Mouse (Mus musculus): ENCODE measurements around the gene Ppp6c. TPM values are rescaled to one million over a fixed set of nuclear protein-coding genes. Genes with fewer than 3 reads are reported as not detected.

Ppp6c gene
- polyA plus RNA-seq, 1 experiment: 81.1 TPM

GRCm38 (mm10) chr2:39157916-39158315, 68.3 kb downstream of the Ppp6c start:
- Histone ChIP-seq H3K9ac (ENCODE audit: low read depth, poor library complexity, severe bottlenecking) (no peak overlapping the region), H3K27ac (ENCODE audit: insufficient read depth, low read length) (no peak overlapping the region), H3K9me3 (replicated peaks; ENCODE audit: control insufficient read depth, insufficient read depth, low read length, poor library complexity, severe bottlenecking) (no peaks in the 10 kb centered on the region), H3K4me3 (ENCODE audit: low read depth, low read length) (no peak overlapping the region), H3K4me1 (ENCODE audit: control insufficient read depth, insufficient read depth, low read length) (peaks cover 1% of the 10 kb centered on the region), H3K36me3 (ENCODE audit: control insufficient read depth, insufficient read depth, low read length, poor library complexity, severe bottlenecking) (0 out of 2 replicates have a peak, but pooled peaks cover 3% of the 10 kb centered on the region), H3K27me3 (ENCODE audit: control insufficient read depth, insufficient read depth, low read length, poor library complexity, severe bottlenecking) (no peaks in the 10 kb centered on the region)
- TF ChIP-seq POLR2A (IDR thresholded peaks at IDR 0.05; ENCODE audit: insufficient read depth, low read length) (no peak), CTCF (IDR thresholded peaks at IDR 0.05; ENCODE audit: low read depth, low read length) (no peak), EP300 (IDR thresholded peaks at IDR 0.05; ENCODE audit: insufficient read depth, low read depth, low read length) (no peak)

GRCm38 (mm10) chr2:39156821-39157220, 69.4 kb downstream of the Ppp6c start:
- no peak for TF ChIP-seq POLR2A (IDR thresholded peaks at IDR 0.05; ENCODE audit: insufficient read depth, low read length)
- TF ChIP-seq EP300 (IDR thresholded peaks at IDR 0.05; ENCODE audit: insufficient read depth, low read depth, low read length): no peak
- no peak for TF ChIP-seq CTCF (IDR thresholded peaks at IDR 0.05; ENCODE audit: low read depth, low read length)

GRCm38 (mm10) chr2:39150943-39151342, 75.3 kb downstream of the Ppp6c start:
- H3K27me3 ChIP-seq (ENCODE audit: control insufficient read depth, insufficient read depth, low read length, poor library complexity, severe bottlenecking): no peaks in the 10 kb centered on the region
- no peak for TF ChIP-seq POLR2A (IDR thresholded peaks at IDR 0.05; ENCODE audit: insufficient read depth, low read length)
- no peak for TF ChIP-seq EP300 (IDR thresholded peaks at IDR 0.05; ENCODE audit: insufficient read depth, low read depth, low read length)
- TF ChIP-seq CTCF (IDR thresholded peaks at IDR 0.05; ENCODE audit: low read depth, low read length): no peak
- H3K36me3 ChIP-seq (ENCODE audit: control insufficient read depth, insufficient read depth, low read length, poor library complexity, severe bottlenecking): no peaks in the 10 kb centered on the region
- no peak overlapping the region for H3K27ac ChIP-seq (ENCODE audit: insufficient read depth, low read length)
- no peaks in the 10 kb centered on the region for H3K4me1 ChIP-seq (ENCODE audit: control insufficient read depth, insufficient read depth, low read length)
- H3K9ac ChIP-seq (ENCODE audit: low read depth, poor library complexity, severe bottlenecking): no peak overlapping the region
- H3K9me3 ChIP-seq (replicated peaks; ENCODE audit: control insufficient read depth, insufficient read depth, low read length, poor library complexity, severe bottlenecking): no peaks in the 10 kb centered on the region
- H3K4me3 ChIP-seq (ENCODE audit: low read depth, low read length): no peak overlapping the region

More at GRCm38 (mm10) chr2:39156821-39157220, 69.4 kb downstream of the Ppp6c start:
- H3K27me3 ChIP-seq (ENCODE audit: control insufficient read depth, insufficient read depth, low read length, poor library complexity, severe bottlenecking): no peaks in the 10 kb centered on the region
- no peak overlapping the region for H3K27ac ChIP-seq (ENCODE audit: insufficient read depth, low read length)
- no peaks in the 10 kb centered on the region for H3K9me3 ChIP-seq (replicated peaks; ENCODE audit: control insufficient read depth, insufficient read depth, low read length, poor library complexity, severe bottlenecking)
- no peak overlapping the region for H3K4me3 ChIP-seq (ENCODE audit: low read depth, low read length)
- 0 out of 2 replicates have a peak, but pooled peaks cover 3% of the 10 kb centered on the region for H3K36me3 ChIP-seq (ENCODE audit: control insufficient read depth, insufficient read depth, low read length, poor library complexity, severe bottlenecking)
- H3K4me1 ChIP-seq (ENCODE audit: control insufficient read depth, insufficient read depth, low read length): peaks cover 1% of the 10 kb centered on the region
- H3K9ac ChIP-seq (ENCODE audit: low read depth, poor library complexity, severe bottlenecking): no peak overlapping the region

DNA sequence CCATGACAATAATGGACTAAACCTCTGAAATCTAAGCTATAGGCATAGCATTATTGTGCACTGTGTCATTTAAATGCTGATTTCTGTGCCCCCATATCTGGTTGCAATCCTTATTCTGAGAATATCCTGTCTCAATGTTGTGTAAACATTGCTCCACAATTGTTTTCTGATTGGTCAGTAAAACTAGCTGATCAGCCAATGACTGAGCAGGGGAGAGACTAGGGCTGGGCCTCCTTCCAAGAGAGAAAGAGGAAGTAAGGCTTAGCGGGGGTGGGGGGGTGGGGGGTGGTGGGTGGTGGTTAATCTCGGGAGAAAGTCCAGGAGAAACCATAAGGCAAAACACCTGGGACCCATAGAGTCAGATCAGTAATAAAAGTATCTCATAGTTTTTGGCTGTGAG, 78.2 kb downstream of the Ppp6c start:
- H3K9me3 ChIP-seq (replicated peaks; ENCODE audit: control insufficient read depth, insufficient read depth, low read length, poor library complexity, severe bottlenecking): no peaks in the 10 kb centered on the region
- no peak overlapping the region for H3K4me3 ChIP-seq (ENCODE audit: low read depth, low read length)
- H3K36me3 ChIP-seq (ENCODE audit: control insufficient read depth, insufficient read depth, low read length, poor library complexity, severe bottlenecking): no peaks in the 10 kb centered on the region
- no peaks in the 10 kb centered on the region for H3K27me3 ChIP-seq (ENCODE audit: control insufficient read depth, insufficient read depth, low read length, poor library complexity, severe bottlenecking)
- H3K27ac ChIP-seq (ENCODE audit: insufficient read depth, low read length): no peak overlapping the region
- no peak overlapping the region for H3K9ac ChIP-seq (ENCODE audit: low read depth, poor library complexity, severe bottlenecking)
- no peaks in the 10 kb centered on the region for H3K4me1 ChIP-seq (ENCODE audit: control insufficient read depth, insufficient read depth, low read length)
- TF ChIP-seq POLR2A (IDR thresholded peaks at IDR 0.05; ENCODE audit: insufficient read depth, low read length): no peak

GRCm38 (mm10) chr2:39146469-39146868, 79.8 kb downstream of the Ppp6c start:
- H3K4me1 ChIP-seq (ENCODE audit: control insufficient read depth, insufficient read depth, low read length): no peaks in the 10 kb centered on the region
- no peaks in the 10 kb centered on the region for H3K9me3 ChIP-seq (replicated peaks; ENCODE audit: control insufficient read depth, insufficient read depth, low read length, poor library complexity, severe bottlenecking)
- H3K4me3 ChIP-seq (ENCODE audit: low read depth, low read length): no peak overlapping the region
- TF ChIP-seq CTCF (IDR thresholded peaks at IDR 0.05; ENCODE audit: low read depth, low read length) (no peak), POLR2A (IDR thresholded peaks at IDR 0.05; ENCODE audit: insufficient read depth, low read length) (no peak), EP300 (IDR thresholded peaks at IDR 0.05; ENCODE audit: insufficient read depth, low read depth, low read length) (no peak)
- no peak overlapping the region for H3K27ac ChIP-seq (ENCODE audit: insufficient read depth, low read length)
- H3K27me3 ChIP-seq (ENCODE audit: control insufficient read depth, insufficient read depth, low read length, poor library complexity, severe bottlenecking): no peaks in the 10 kb centered on the region
- H3K9ac ChIP-seq (ENCODE audit: low read depth, poor library complexity, severe bottlenecking): no peak overlapping the region
- no peaks in the 10 kb centered on the region; the same call in 1 of the 2 replicates for H3K36me3 ChIP-seq (ENCODE audit: control insufficient read depth, insufficient read depth, low read length, poor library complexity, severe bottlenecking)

Other genes with a start within 250 kb of the Ppp6c start
- 0.67 and 1.1 TPM in 2 replicates for gene Wdr38, start 229.0 kb downstream of the Ppp6c start, polyA plus RNA-seq (2011; ENCODE audit: insufficient read depth, insufficient read length, low read depth, missing spikeins)
- gene Arpc5l, start 221.1 kb downstream of the Ppp6c start, polyA plus RNA-seq (2011; ENCODE audit: insufficient read depth, insufficient read length, low read depth, missing spikeins): 49.7 and 55.2 TPM in 2 replicates
- 289 and 317 TPM in 2 replicates for gene Rpl35, start 220.8 kb downstream of the Ppp6c start, polyA plus RNA-seq (2011; ENCODE audit: insufficient read depth, insufficient read length, low read depth, missing spikeins)
- gene Golga1, start 160.9 kb downstream of the Ppp6c start, polyA plus RNA-seq (2011; ENCODE audit: insufficient read depth, insufficient read length, low read depth, missing spikeins): 16.9 and 21.3 TPM in 2 replicates
- gene Scai, start 35.7 kb downstream of the Ppp6c start, polyA plus RNA-seq (2011; ENCODE audit: insufficient read depth, insufficient read length, low read depth, missing spikeins): 18.7 and 18.8 TPM in 2 replicates